Mouse (Mus musculus): ENCODE results near the gene Il1a.

DNA sequence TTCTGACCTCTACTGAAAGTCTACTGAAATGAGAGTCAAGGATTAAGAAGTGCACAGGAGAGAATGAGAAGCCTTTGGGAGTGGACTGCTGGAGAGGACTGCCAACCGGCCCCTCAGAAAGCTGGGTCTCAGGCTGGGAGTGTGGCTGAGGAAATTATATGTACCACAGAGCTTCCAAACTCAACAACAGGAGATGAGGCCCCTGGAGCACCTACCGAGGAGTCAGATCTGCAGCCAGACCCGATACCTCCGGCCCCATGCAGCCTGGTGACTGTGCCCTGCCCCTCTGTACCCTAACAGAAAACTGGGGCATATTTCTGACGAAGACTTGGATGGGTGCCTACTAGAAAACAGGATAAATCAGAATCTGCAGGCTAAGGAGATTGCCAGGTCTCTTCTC is 35.9 kb downstream of the Il1a start:
- TF ChIP-seq CTCF (IDR thresholded peaks at IDR 0.05; ENCODE audit: low read depth) (no peak), EP300 (IDR thresholded peaks at IDR 0.05; ENCODE audit: low read depth) (no peak)
